Mouse (Mus musculus): ENCODE results near the gene Cyp4a12a. TPM values are rescaled to one million over a fixed set of nuclear protein-coding genes. Genes with fewer than 3 reads are reported as not detected.

The Cyp4a12a gene
- total and polyA plus RNA-seq, 2 experiments from 2014 or later: not detected

Other genes starting within 250 kb of the Cyp4a12a start
- gene Tal1, start 242.6 kb upstream of the Cyp4a12a start, total RNA-seq (2014; rRNA removed): 2.5 and 4.0 TPM in 2 replicates
- gene Tal1, start 242.6 kb upstream of the Cyp4a12a start, polyA plus RNA-seq (2015; fragmentation: Nextera tagmentation; extraction: Ambion mirVana): 0.34 and 0.54 TPM in 2 replicates
- 1.2 TPM in 1 of 2 replicates, not detected in the other for gene Pdzk1ip1, start 210.3 kb upstream of the Cyp4a12a start, total RNA-seq (2014; rRNA removed)
- 2.4 TPM in 2 replicates for gene Pdzk1ip1, start 210.3 kb upstream of the Cyp4a12a start, polyA plus RNA-seq (2015; fragmentation: Nextera tagmentation; extraction: Ambion mirVana)
- 14.4 and 18.7 TPM in 2 replicates for gene Cyp4x1, start 164.8 kb upstream of the Cyp4a12a start, total RNA-seq (2014; rRNA removed)
- gene Cyp4x1, start 164.8 kb upstream of the Cyp4a12a start, polyA plus RNA-seq (2015; fragmentation: Nextera tagmentation; extraction: Ambion mirVana): 4.3 and 8.9 TPM in 2 replicates
- gene Cyp4a29, start 57.0 kb upstream of the Cyp4a12a start, total RNA-seq (2014; rRNA removed): not detected in 2 replicates
- not detected in 2 replicates for gene Cyp4a29, start 57.0 kb upstream of the Cyp4a12a start, polyA plus RNA-seq (2015; fragmentation: Nextera tagmentation; extraction: Ambion mirVana)
- gene Cyp4a12b, start 112.6 kb downstream of the Cyp4a12a start, total RNA-seq (2014; rRNA removed): not detected in 2 replicates
- not detected in 2 replicates for gene Cyp4a12b, start 112.6 kb downstream of the Cyp4a12a start, polyA plus RNA-seq (2015; fragmentation: Nextera tagmentation; extraction: Ambion mirVana)
- gene Cyp4a30b, start 153.6 kb downstream of the Cyp4a12a start, total RNA-seq (2014; rRNA removed): not detected in 2 replicates
- not detected in 2 replicates for gene Cyp4a30b, start 153.6 kb downstream of the Cyp4a12a start, polyA plus RNA-seq (2015; fragmentation: Nextera tagmentation; extraction: Ambion mirVana)
- gene Cyp4a14, start 197.1 kb downstream of the Cyp4a12a start, total RNA-seq (2014; rRNA removed): not detected in 2 replicates
- not detected in 2 replicates for gene Cyp4a14, start 197.1 kb downstream of the Cyp4a12a start, polyA plus RNA-seq (2015; fragmentation: Nextera tagmentation; extraction: Ambion mirVana)
- not detected in 2 replicates for gene Cyp4a10, start 219.2 kb downstream of the Cyp4a12a start, total RNA-seq (2014; rRNA removed)
- gene Cyp4a10, start 219.2 kb downstream of the Cyp4a12a start, polyA plus RNA-seq (2015; fragmentation: Nextera tagmentation; extraction: Ambion mirVana): not detected in 2 replicates